Mouse (Mus musculus) adrenal gland, postnatal 4 days (tissue): ENCODE data around the gene Satb2. TPM values are rescaled to one million over a fixed set of nuclear protein-coding genes. Genes with fewer than 3 reads are reported as not detected.

Experiments
- DNase-seq, 2 experiments: peaks; one replicate each; pipeline ENCODE4 v3.0.0; 2021 to 2022; ENCODE audit warnings: low spot score in 2 of 2, mixed read lengths in 2 of 2
- total RNA-seq, 2 experiments: library from RNA; stranded (reverse); gene quantifications; 2 replicates each; pipeline ENCODE4 v1.2.3; 2021

The Satb2 gene
- total RNA-seq, 2 experiments from 2014 or later, result 2.6 to 3.2 TPM

GRCm38 (mm10) chr1:56933821-56934220 is 44.6 kb downstream of the Satb2 start:
- no peak for DNase-seq

GRCm38 (mm10) chr1:56930096-56930495 is 48.4 kb downstream of the Satb2 start:
- no peak for DNase-seq

GRCm38 (mm10) chr1:56928731-56929130 is 49.7 kb downstream of the Satb2 start:
- DNase-seq, result no peak

GRCm38 (mm10) chr1:56920472-56920871 is 58.0 kb downstream of the Satb2 start:
- no peak for DNase-seq

GRCm38 (mm10) chr1:56914279-56914678 is 64.2 kb downstream of the Satb2 start:
- no peak for DNase-seq

- no peak for DNase-seq
These were observed 77.7 kb downstream of the Satb2 start for GRCm38 (mm10) chr1:56900706-56901287.

GRCm38 (mm10) chr1:56900187-56900586 is 78.3 kb downstream of the Satb2 start:
- DNase-seq, result no peak

- no peak for DNase-seq
These were observed 79.6 kb downstream of the Satb2 start for GRCm38 (mm10) chr1:56898606-56899396.

GRCm38 (mm10) chr1:56897492-56898180 is 80.8 kb downstream of the Satb2 start:
- no peak for DNase-seq

- no peak for DNase-seq
These were observed 81.8 kb downstream of the Satb2 start for GRCm38 (mm10) chr1:56896670-56897069.

- DNase-seq, result no peak
These were observed 85.7 kb downstream of the Satb2 start for GRCm38 (mm10) chr1:56892766-56893165.

- DNase-seq, result no peak
These were observed 89.5 kb downstream of the Satb2 start for GRCm38 (mm10) chr1:56888939-56889338.

GRCm38 (mm10) chr1:56887524-56887923 is 90.9 kb downstream of the Satb2 start:
- DNase-seq, result no peak

GRCm38 (mm10) chr1:56871485-56871884 is 107.0 kb downstream of the Satb2 start:
- no peak for DNase-seq

GRCm38 (mm10) chr1:56865246-56865645 is 113.2 kb downstream of the Satb2 start:
- no peak for DNase-seq

GRCm38 (mm10) chr1:56862799-56863198 is 115.7 kb downstream of the Satb2 start:
- no peak for DNase-seq

- DNase-seq, result no peak
These were observed 121.2 kb downstream of the Satb2 start for GRCm38 (mm10) chr1:56857202-56857601.

GRCm38 (mm10) chr1:56850446-56850845 is 128.0 kb downstream of the Satb2 start:
- DNase-seq, result no peak

GRCm38 (mm10) chr1:56846358-56846757 is 132.1 kb downstream of the Satb2 start:
- DNase-seq, result no peak

- no peak for DNase-seq
These were observed 132.8 kb downstream of the Satb2 start for GRCm38 (mm10) chr1:56845523-56846118.

GRCm38 (mm10) chr1:56844551-56845330 is 133.7 kb downstream of the Satb2 start:
- no peak for DNase-seq
